Mouse (Mus musculus): ENCODE data around the gene Egf. TPM values are rescaled to one million over a fixed set of nuclear protein-coding genes. Genes with fewer than 3 reads are reported as not detected.

Gene Egf
- polyA plus RNA-seq, 1 experiment from 2014 or later, result 2.3 TPM

GRCm38 (mm10) chr3:129641621-129642020, 113.5 kb downstream of the Egf start:
- 90% methylated on average over 7 of the region's 7 CpGs for WGBS
- Histone ChIP-seq H3K36me3 (ENCODE audit: control insufficient read depth, insufficient read depth, low read length) (no peaks in the 10 kb centered on the region), H3K9ac (ENCODE audit: low read length) (no peak overlapping the region), H3K4me3 (ENCODE audit: control insufficient read depth in 1 of 2, insufficient read depth in 1 of 2, low read depth in 1 of 2, low read length in 2 of 2) (no peak overlapping the region), H3K4me2 (ENCODE audit: low read length) (no peak overlapping the region), H3K27ac (replicated peaks in 1 of 2; ENCODE audit: control insufficient read depth in 1 of 2, insufficient read depth in 1 of 2, low read depth in 2 of 2, low read length in 2 of 2) (no peak overlapping the region), H3K4me1 (ENCODE audit: control insufficient read depth in 2 of 2, insufficient read depth in 2 of 2, low read length in 2 of 2) (peaks cover 0 to 11% of the 10 kb centered on the region in 2 experiments; a peak in 1 of 4 replicates), H3K9me3 (ENCODE audit: control insufficient read depth, low read length) (no peaks in the 10 kb centered on the region), H3K27me3 (ENCODE audit: control insufficient read depth, insufficient read depth, low read length) (no peaks in the 10 kb centered on the region)
- ATAC-seq (ENCODE audit: insufficient number of reproducible peaks, insufficient read depth, low FRiP score, low read depth), result no peak

GRCm38 (mm10) chr3:129640211-129641000, 114.7 kb downstream of the Egf start:
- Histone ChIP-seq H3K27me3 (ENCODE audit: control insufficient read depth, insufficient read depth, low read length) (no peaks in the 10 kb centered on the region), H3K27ac (replicated peaks in 1 of 2; ENCODE audit: control insufficient read depth in 1 of 2, insufficient read depth in 1 of 2, low read depth in 2 of 2, low read length in 2 of 2) (no peak overlapping the region), H3K4me2 (ENCODE audit: low read length) (no peak overlapping the region), H3K36me3 (ENCODE audit: control insufficient read depth, insufficient read depth, low read length) (no peaks in the 10 kb centered on the region), H3K9ac (ENCODE audit: low read length) (no peak overlapping the region), H3K4me3 (ENCODE audit: control insufficient read depth in 1 of 2, insufficient read depth in 1 of 2, low read depth in 1 of 2, low read length in 2 of 2) (no peak overlapping the region), H3K9me3 (ENCODE audit: control insufficient read depth, low read length) (no peaks in the 10 kb centered on the region), H3K4me1 (ENCODE audit: control insufficient read depth in 2 of 2, insufficient read depth in 2 of 2, low read length in 2 of 2) (peaks cover 0 to 12% of the 10 kb centered on the region in 2 experiments; a peak in 1 of 4 replicates)
- 74% methylated on average over 10 of the region's 10 CpGs for WGBS
- no peak for ATAC-seq (ENCODE audit: insufficient number of reproducible peaks, insufficient read depth, low FRiP score, low read depth)

- ATAC-seq (ENCODE audit: insufficient number of reproducible peaks, insufficient read depth, low FRiP score, low read depth), result no peak
- WGBS, result 53% methylated on average over 5 of the region's 5 CpGs
These were observed 115.4 kb downstream of the Egf start for GRCm38 (mm10) chr3:129639701-129640100.

GRCm38 (mm10) chr3:129637446-129637845, 117.7 kb downstream of the Egf start:
- no peak for ATAC-seq (ENCODE audit: insufficient number of reproducible peaks, insufficient read depth, low FRiP score, low read depth)
- no peak overlapping the region for H3K4me2 ChIP-seq (ENCODE audit: low read length)
- no peaks in the 10 kb centered on the region for H3K27me3 ChIP-seq (ENCODE audit: control insufficient read depth, insufficient read depth, low read length)
- H3K27ac ChIP-seq (replicated peaks in 1 of 2; ENCODE audit: control insufficient read depth in 1 of 2, insufficient read depth in 1 of 2, low read depth in 2 of 2, low read length in 2 of 2), result no peak overlapping the region
- no peak overlapping the region for H3K9ac ChIP-seq (ENCODE audit: low read length)
- H3K4me1 ChIP-seq (ENCODE audit: control insufficient read depth in 2 of 2, insufficient read depth in 2 of 2, low read length in 2 of 2), result peaks cover 8 to 12% of the 10 kb centered on the region in 2 experiments; a peak in 3 of 4 replicates
- 0 out of 2 replicates have a peak, but pooled peaks cover 3% of the 10 kb centered on the region for H3K36me3 ChIP-seq (ENCODE audit: control insufficient read depth, insufficient read depth, low read length)
- H3K9me3 ChIP-seq (ENCODE audit: control insufficient read depth, low read length), result no peaks in the 10 kb centered on the region
- 42% methylated on average over 6 of the region's 6 CpGs for WGBS
- H3K4me3 ChIP-seq (ENCODE audit: control insufficient read depth in 1 of 2, insufficient read depth in 1 of 2, low read depth in 1 of 2, low read length in 2 of 2), result no peak overlapping the region

More at GRCm38 (mm10) chr3:129639701-129640100, 115.4 kb downstream of the Egf start:
- Histone ChIP-seq H3K36me3 (ENCODE audit: control insufficient read depth, insufficient read depth, low read length) (no peaks in the 10 kb centered on the region), H3K27me3 (ENCODE audit: control insufficient read depth, insufficient read depth, low read length) (no peaks in the 10 kb centered on the region), H3K4me1 (ENCODE audit: control insufficient read depth in 2 of 2, insufficient read depth in 2 of 2, low read length in 2 of 2) (peaks cover 0 to 12% of the 10 kb centered on the region in 2 experiments; a peak in 1 of 4 replicates), H3K9me3 (ENCODE audit: control insufficient read depth, low read length) (no peaks in the 10 kb centered on the region), H3K4me2 (ENCODE audit: low read length) (no peak overlapping the region), H3K27ac (replicated peaks in 1 of 2; ENCODE audit: control insufficient read depth in 1 of 2, insufficient read depth in 1 of 2, low read depth in 2 of 2, low read length in 2 of 2) (no peak overlapping the region), H3K4me3 (ENCODE audit: control insufficient read depth in 1 of 2, insufficient read depth in 1 of 2, low read depth in 1 of 2, low read length in 2 of 2) (no peak overlapping the region), H3K9ac (ENCODE audit: low read length) (no peak overlapping the region)

GRCm38 (mm10) chr3:129634260-129634901, 120.7 kb downstream of the Egf start:
- Histone ChIP-seq H3K27me3 (ENCODE audit: control insufficient read depth, insufficient read depth, low read length) (no peaks in the 10 kb centered on the region), H3K36me3 (ENCODE audit: control insufficient read depth, insufficient read depth, low read length) (0 out of 2 replicates have a peak, but pooled peaks cover 10% of the 10 kb centered on the region), H3K4me3 (ENCODE audit: control insufficient read depth in 1 of 2, insufficient read depth in 1 of 2, low read depth in 1 of 2, low read length in 2 of 2) (no peak overlapping the region), H3K4me1 (ENCODE audit: control insufficient read depth in 2 of 2, insufficient read depth in 2 of 2, low read length in 2 of 2) (peaks cover 8 to 12% of the 10 kb centered on the region in 2 experiments; a peak in 3 of 4 replicates), H3K4me2 (ENCODE audit: low read length) (no peak overlapping the region), H3K9me3 (ENCODE audit: control insufficient read depth, low read length) (no peaks in the 10 kb centered on the region), H3K9ac (ENCODE audit: low read length) (no peak overlapping the region), H3K27ac (replicated peaks in 1 of 2; ENCODE audit: control insufficient read depth in 1 of 2, insufficient read depth in 1 of 2, low read depth in 2 of 2, low read length in 2 of 2) (no peak overlapping the region)
- 71% methylated on average over 11 of the region's 11 CpGs for WGBS
- no peak for ATAC-seq (ENCODE audit: insufficient number of reproducible peaks, insufficient read depth, low FRiP score, low read depth)

- H3K9me3 ChIP-seq (ENCODE audit: control insufficient read depth, low read length), result no peaks in the 10 kb centered on the region
- WGBS, result 15% methylated on average over 8 of the region's 8 CpGs
These were observed 121.6 kb downstream of the Egf start for GRCm38 (mm10) chr3:129633518-129633917.

GRCm38 (mm10) chr3:129631857-129632256, 123.3 kb downstream of the Egf start:
- no peak overlapping the region for H3K9ac ChIP-seq (ENCODE audit: low read length)
- H3K36me3 ChIP-seq (ENCODE audit: control insufficient read depth, insufficient read depth, low read length), result 0 out of 2 replicates have a peak, but pooled peaks cover 11% of the 10 kb centered on the region
- H3K9me3 ChIP-seq (ENCODE audit: control insufficient read depth, low read length), result no peaks in the 10 kb centered on the region
- H3K4me3 ChIP-seq (ENCODE audit: control insufficient read depth in 1 of 2, insufficient read depth in 1 of 2, low read depth in 1 of 2, low read length in 2 of 2), result no peak overlapping the region
- no peak overlapping the region for H3K27ac ChIP-seq (replicated peaks in 1 of 2; ENCODE audit: control insufficient read depth in 1 of 2, insufficient read depth in 1 of 2, low read depth in 2 of 2, low read length in 2 of 2)
- H3K27me3 ChIP-seq (ENCODE audit: control insufficient read depth, insufficient read depth, low read length), result no peaks in the 10 kb centered on the region
- no peak for ATAC-seq (ENCODE audit: insufficient number of reproducible peaks, insufficient read depth, low FRiP score, low read depth)
- no peak overlapping the region for H3K4me2 ChIP-seq (ENCODE audit: low read length)
- WGBS, result 70% methylated on average over 5 of the region's 5 CpGs
- peaks cover 3 to 8% of the 10 kb centered on the region in 2 experiments; a peak in 3 of 4 replicates for H3K4me1 ChIP-seq (ENCODE audit: control insufficient read depth in 2 of 2, insufficient read depth in 2 of 2, low read length in 2 of 2)

More at GRCm38 (mm10) chr3:129633518-129633917, 121.6 kb downstream of the Egf start:
- 0 out of 2 replicates have a peak, but pooled peaks cover 11% of the 10 kb centered on the region for H3K36me3 ChIP-seq (ENCODE audit: control insufficient read depth, insufficient read depth, low read length)
- no peak overlapping the region; a peak in 1 of 4 replicates for H3K27ac ChIP-seq (replicated peaks in 1 of 2; ENCODE audit: control insufficient read depth in 1 of 2, insufficient read depth in 1 of 2, low read depth in 2 of 2, low read length in 2 of 2)
- 0 out of 2 replicates have a peak, but pooled peaks have one; percentile 26 for ATAC-seq (ENCODE audit: insufficient number of reproducible peaks, insufficient read depth, low FRiP score, low read depth)
- no peak overlapping the region for H3K4me2 ChIP-seq (ENCODE audit: low read length)
- no peak overlapping the region for H3K4me3 ChIP-seq (ENCODE audit: control insufficient read depth in 1 of 2, insufficient read depth in 1 of 2, low read depth in 1 of 2, low read length in 2 of 2)
- no peaks in the 10 kb centered on the region for H3K27me3 ChIP-seq (ENCODE audit: control insufficient read depth, insufficient read depth, low read length)
- no peak overlapping the region for H3K9ac ChIP-seq (ENCODE audit: low read length)
- peaks cover 8 to 12% of the 10 kb centered on the region in 2 experiments; a peak in 3 of 4 replicates for H3K4me1 ChIP-seq (ENCODE audit: control insufficient read depth in 2 of 2, insufficient read depth in 2 of 2, low read length in 2 of 2)

Data from heart, embryonic 14.5 days (tissue).